Mouse (Mus musculus): ENCODE data around the gene Tpcn1.
"Not testable (repeated sequence)": the region's sequence is repeated elsewhere in the genome, so short reads cannot be mapped to it uniquely, and the experiment has no call there.

Tpcn1 gene

GRCm38 (mm10) chr5:120512911-120513555, 75.4 kb downstream of the Tpcn1 start:
- no peak for DNase-seq (ENCODE audit: low read depth, low spot score)

DNA sequence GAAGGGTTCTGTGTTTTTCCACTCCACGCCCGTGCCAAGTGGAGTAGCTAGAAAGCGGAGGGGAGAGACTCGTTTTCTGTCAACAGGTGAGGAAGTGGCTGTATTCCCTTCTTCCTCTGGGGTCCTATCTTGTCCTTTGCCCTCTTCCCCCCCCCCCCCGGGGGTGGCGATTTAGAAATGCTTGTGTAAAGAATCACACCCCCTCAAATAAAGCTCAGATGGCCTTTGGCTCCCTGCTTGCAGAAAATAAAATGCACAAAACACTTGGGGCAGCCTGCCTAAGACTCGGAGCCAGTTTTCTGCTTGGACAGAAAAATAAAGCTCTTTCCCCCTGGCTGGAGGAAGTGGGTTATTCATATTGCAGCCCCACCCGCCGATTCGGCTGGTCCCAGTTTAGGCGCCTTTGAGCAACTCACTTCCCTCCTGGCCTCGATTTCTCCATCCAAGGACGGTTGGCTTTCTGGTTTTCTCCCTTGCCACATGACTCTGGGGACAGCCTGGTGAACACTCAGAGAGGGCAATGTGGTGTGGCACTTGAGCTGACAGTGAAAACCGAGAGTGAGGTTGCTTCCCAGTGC, 76.7 kb downstream of the Tpcn1 start:
- DNase-seq (ENCODE audit: low read depth, low spot score), result no peak

DNA sequence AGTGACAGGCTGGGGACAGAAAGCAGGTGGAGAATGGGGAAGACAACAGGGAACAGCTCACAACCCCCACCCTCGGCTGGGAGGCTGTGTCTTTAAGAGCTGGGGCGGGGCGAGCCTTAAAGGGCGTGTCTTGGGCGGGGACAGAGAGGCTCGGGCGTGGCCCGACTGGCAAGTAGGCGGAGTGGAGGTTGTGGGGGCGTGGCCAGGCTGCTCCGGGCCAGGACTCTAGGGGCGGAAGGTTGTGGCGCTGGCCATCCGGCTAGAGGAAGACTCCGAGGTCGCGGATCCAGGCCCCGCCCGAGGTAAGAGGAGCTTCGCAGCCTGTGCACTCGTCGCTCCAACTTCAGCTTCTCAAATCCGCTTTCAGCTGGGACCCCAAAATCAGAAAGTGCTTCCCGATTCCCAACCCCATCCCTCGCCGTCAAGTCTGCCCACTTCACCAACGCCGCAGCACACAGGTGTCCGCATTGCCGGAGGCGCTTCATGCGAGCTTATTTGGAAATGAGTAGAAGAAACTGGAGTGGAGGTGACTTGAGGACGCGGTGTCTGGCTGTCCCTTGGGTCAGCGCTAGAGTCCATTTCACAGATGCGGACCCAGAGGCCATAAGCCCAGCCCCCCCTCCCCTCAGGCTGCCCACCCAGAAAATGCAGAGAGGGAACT, 77.4 kb downstream of the Tpcn1 start, which contains the start of gene Slc8b1:
Gene Slc8b1, plus strand, starts transcription at position 187 of the 661 bp plus-strand sequence.
- DNase-seq (ENCODE audit: low read depth, low spot score), result peak; percentile 94

DNA sequence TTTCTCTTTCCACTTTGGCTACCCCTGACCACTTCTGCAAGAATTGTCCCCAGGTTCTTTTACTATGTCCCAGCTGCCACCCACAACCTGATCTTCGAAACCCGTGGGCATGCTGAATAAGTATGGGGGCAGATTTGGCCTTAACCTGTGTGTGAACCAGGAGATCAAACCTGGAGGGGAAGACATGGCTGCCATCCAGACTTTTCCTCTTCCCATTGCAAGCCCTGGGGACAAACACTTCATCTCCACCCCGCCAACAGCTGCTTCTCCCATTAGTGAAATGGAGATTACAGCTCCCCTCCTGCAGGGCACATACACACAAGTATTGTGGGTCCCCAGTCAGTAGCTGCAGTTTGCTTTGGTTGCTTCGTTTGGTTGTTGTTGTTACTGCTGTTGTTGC, 81.2 kb downstream of the Tpcn1 start:
- no peak for DNase-seq (ENCODE audit: low read depth, low spot score)

GRCm38 (mm10) chr5:120506490-120506889, 82.0 kb downstream of the Tpcn1 start:
- no peak for DNase-seq (ENCODE audit: low read depth, low spot score)

DNA sequence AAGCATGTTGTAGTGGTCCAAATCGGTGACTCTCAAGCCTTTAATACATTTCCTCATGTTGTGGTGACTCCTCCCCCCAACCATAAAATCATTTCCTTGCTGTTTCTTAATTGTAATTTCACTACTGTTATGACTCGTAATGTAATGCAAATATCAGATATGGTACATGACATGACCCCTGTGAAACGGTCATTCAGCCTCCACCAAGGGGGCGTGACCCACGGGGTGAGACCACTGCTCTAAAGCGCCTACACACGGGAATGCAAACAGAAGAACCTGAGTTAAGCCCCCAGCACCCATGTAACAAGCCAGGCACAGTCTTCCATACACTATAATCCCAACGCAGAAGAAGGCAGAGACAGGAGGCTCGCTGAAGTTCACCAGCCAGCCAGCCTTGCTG, 82.7 kb downstream of the Tpcn1 start:
- DNase-seq (ENCODE audit: low read depth, low spot score), result no peak

GRCm38 (mm10) chr5:120505368-120505767, 83.1 kb downstream of the Tpcn1 start:
- peak; percentile 82 for DNase-seq (ENCODE audit: low read depth, low spot score)

GRCm38 (mm10) chr5:120503144-120503795, 85.2 kb downstream of the Tpcn1 start, which contains the start of gene Plbd2:
Gene Plbd2, minus strand, starts transcription at chr5:120503625.
- DNase-seq (ENCODE audit: low read depth, low spot score), result peak; percentile 91

- no peak for DNase-seq (ENCODE audit: low read depth, low spot score)
Measured at GRCm38 (mm10) chr5:120502675-120503143, 85.8 kb downstream of the Tpcn1 start.

- DNase-seq (ENCODE audit: low read depth, low spot score), result no peak
Measured at GRCm38 (mm10) chr5:120502147-120502621, 86.3 kb downstream of the Tpcn1 start.

GRCm38 (mm10) chr5:120500609-120501008, 87.9 kb downstream of the Tpcn1 start:
- DNase-seq (ENCODE audit: low read depth, low spot score), result not testable (repeated sequence)

GRCm38 (mm10) chr5:120499202-120499601, 89.3 kb downstream of the Tpcn1 start:
- no peak for DNase-seq (ENCODE audit: low read depth, low spot score)

GRCm38 (mm10) chr5:120497071-120497470, 91.4 kb downstream of the Tpcn1 start:
- no peak for DNase-seq (ENCODE audit: low read depth, low spot score)

- no peak for DNase-seq (ENCODE audit: low read depth, low spot score)
Measured at GRCm38 (mm10) chr5:120495703-120496226, 92.7 kb downstream of the Tpcn1 start.

- no peak for DNase-seq (ENCODE audit: low read depth, low spot score)
Measured at GRCm38 (mm10) chr5:120495064-120495702, 93.3 kb downstream of the Tpcn1 start.

- no peak for DNase-seq (ENCODE audit: low read depth, low spot score)
Measured at GRCm38 (mm10) chr5:120493873-120494395, 94.5 kb downstream of the Tpcn1 start.

GRCm38 (mm10) chr5:120493440-120493839, 95.0 kb downstream of the Tpcn1 start:
- no peak for DNase-seq (ENCODE audit: low read depth, low spot score)

GRCm38 (mm10) chr5:120492437-120492836, 96.0 kb downstream of the Tpcn1 start:
- DNase-seq (ENCODE audit: low read depth, low spot score), result peak; percentile 53

- DNase-seq (ENCODE audit: low read depth, low spot score), result no peak
Measured at GRCm38 (mm10) chr5:120490679-120491192, 97.7 kb downstream of the Tpcn1 start.

DNA sequence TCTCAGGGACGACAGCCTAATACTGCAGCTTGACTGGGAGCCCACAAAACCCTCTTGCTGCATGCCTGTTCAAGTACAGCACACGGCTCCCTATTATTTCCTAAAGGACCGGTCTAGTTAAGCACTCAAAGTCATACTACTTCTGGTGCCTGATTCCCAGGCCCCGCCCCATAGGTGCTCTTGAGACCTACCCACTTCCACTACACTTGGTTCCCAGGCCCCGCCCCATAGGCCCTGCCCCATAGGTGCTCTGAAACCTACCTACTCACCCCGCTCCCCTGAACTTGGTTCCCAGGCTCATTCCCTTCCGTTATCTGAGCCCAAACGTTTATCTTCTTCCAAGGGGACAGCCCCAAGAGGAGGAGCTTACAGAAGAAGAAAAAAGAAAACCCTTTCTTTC, 100.6 kb downstream of the Tpcn1 start:
- no peak for DNase-seq (ENCODE audit: low read depth, low spot score)
